Mouse (Mus musculus) natural killer cell, adult 2 months (primary cell): Measurements from ENCODE around the gene Bok.
"Not testable (repeated sequence)": the region's sequence is repeated elsewhere in the genome, so short reads cannot be mapped to it uniquely, and the experiment has no call there.

Experiments
- DNase-seq, 2 experiments: peaks; one replicate each; pipeline ENCODE4 v3.0.0; 2022; ENCODE audit warnings: low spot score in 2 of 2

Gene Bok

DNA sequence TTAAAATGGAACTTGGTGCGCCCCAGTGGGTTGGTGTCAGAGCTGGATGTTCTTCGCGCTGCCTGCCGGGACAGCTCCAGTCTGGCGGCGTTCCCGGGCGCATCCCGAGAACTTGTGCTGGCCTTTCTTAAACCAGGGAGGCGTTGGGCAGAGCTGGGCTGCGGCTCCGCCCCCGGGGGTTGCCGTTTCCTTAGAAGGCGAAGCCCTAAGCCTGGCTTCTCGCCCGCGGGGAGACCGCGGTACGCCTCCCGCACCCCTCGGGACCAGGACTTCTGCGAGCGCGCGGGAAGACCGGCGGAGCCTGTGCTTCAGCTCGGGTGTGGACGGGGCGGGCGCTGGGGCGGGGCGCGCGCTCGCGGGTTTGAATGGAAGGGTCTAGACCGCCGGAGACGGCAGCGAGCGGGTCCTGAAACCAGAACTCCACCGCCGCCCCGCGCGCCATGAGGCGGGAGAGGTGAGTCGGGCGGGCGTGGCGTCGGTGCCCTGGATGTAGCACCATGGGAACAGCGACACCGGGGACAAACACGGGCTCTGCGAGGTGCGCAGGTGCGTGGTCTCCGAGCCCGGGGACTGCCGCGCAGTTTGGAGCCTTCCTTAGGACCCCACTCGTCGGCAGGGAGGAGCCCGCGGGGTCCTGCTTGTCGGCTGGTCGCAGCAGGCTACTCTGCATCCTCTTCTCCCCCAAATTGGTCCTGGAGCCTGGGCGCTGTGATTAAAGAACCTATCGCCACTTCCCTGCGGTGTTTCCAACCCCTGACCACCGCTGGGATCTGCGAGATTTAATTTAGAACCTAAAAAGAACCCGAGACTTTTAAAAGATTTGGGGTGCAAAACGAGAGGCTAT is at the start of gene Bok:
Gene Bok, plus strand, starts transcription at position 260 of the 844 bp plus-strand sequence.
- DNase-seq, result no peak

DNA sequence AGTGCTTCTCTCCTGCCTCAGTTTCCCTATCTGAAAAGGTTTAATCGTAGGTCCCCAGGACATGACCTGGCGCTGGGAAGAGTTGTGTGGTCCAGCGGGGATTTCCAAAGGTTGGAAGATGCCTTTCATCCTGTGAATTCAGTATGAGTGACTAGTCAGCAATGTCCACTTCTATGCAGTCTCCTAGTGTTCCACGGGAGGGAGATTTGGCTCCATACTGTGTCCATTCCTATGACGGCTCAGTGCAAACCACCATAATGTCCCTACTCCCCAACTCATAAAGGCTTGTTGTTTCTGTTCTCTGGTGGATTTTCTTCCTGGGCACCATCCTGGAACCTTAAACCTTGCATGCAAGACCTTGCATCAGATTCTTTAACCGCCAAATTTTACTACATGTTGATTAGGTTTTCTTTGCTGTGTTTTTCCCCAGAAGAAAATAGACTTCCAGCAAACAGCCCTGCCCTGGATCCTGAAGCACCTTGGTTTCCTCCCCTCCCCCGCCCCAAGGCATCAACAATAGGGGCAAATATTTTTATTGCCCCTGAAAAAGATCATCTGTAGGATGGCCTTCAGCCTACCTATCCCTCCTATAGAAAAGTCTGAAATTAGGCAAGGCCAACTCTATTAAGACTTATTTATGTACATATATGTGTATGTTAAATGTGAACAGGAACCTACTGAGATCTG is 49.1 kb upstream of the Bok start:
- DNase-seq, result no peak

DNA sequence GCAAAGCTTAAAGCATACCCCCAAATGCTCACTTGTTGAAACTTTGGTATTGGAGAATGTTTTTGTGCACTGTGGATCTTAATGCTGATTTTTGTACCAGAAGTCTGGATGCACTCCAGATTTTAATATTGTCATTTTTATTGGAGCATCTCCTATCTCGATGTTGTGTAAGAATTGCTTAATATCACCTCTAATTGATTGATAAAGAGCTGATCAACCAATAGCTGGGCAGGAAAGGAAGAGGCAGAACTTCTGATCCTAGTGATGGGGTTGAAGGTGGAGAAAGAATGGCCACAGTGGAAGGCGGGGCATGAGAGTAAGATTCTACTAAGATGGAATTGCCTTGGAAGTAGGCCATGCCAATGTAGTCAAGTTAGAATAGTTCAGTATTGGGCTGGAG is 43.5 kb upstream of the Bok start:
- DNase-seq, result no peak

DNA sequence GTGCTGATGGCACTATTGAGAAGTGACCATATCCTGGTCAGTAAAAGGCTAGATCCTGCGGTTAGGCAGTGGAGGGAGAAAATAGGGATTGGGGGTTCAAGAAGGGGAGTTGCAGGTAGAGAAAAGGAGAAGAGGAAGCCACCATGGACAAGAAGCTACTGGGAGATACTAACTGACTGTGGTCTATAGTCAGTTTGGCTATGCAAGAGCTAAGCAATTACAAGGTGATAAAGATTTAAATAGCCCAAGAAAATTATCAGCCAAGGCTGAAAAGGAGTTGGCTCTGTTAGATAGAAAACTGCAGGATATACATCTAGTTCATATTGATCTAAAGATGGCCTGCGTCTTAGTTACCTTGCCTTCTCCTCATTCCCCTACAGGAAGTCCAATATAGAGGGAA is 42.8 kb upstream of the Bok start:
- DNase-seq, result no peak

DNA sequence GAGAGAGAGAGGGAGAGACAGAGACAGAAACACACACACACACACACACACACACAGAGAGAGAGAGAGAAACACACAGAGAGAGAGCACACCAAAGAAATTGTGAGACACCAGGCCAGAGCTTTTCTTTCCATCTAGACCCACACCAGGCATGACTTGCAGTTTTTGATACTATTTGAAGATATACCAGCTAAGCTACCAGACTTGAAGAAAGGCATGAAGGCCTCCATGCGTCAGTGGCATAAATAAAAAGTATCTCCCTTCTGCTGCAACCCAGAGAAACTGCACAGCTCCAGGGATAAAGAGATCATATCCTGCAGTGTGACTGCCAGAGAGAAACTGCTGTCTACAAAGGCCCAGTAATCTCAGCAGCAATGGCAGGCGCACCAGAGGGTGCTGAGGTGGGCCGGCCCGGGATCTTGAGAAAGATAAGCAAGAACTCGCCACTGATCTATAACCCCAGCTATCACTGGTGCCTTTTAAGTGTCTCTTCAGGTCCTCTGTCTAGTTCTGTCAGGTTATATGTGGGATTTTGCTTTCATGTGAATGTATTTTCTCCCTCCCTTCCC is 35.8 kb upstream of the Bok start:
- DNase-seq, result no peak

DNA sequence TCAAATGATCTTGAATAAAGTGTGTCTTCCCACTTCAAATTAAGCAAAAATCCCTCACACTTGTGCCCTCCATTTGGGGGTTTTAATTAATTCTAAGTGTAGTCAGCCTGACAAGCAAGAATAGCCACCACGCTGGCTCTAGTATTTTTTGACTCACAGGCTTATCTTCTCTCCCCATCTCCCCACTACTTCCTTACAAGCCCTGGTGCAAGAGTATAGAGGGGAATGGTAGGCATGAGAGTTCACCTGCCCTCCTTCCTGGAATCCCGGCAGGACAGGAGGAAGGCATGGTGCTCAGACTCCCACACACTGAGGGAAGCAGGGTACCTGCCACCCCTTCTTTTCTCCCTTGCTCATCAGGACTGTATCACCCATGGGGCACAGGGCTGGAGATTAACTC is 31.2 kb upstream of the Bok start:
- no peak for DNase-seq

DNA sequence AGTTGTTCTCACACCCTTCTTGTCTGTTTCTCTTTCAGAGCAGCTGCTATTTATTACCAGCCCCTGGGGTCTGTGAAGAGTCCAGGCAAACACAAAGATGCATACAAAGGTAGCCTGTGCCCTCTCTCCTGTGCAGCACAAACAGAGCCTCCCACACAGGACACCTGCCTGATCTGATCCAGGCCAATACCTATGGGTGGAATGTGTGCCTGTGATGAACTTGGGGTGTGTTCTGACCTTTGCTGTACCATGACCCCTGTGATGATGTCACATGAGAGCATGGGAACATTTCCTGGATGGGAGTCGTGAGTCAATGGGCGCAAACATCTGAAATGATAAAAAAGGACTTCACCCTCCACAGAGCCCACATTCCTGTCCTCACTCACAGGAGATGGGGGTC is 30.7 kb upstream of the Bok start:
- DNase-seq, result no peak

DNA sequence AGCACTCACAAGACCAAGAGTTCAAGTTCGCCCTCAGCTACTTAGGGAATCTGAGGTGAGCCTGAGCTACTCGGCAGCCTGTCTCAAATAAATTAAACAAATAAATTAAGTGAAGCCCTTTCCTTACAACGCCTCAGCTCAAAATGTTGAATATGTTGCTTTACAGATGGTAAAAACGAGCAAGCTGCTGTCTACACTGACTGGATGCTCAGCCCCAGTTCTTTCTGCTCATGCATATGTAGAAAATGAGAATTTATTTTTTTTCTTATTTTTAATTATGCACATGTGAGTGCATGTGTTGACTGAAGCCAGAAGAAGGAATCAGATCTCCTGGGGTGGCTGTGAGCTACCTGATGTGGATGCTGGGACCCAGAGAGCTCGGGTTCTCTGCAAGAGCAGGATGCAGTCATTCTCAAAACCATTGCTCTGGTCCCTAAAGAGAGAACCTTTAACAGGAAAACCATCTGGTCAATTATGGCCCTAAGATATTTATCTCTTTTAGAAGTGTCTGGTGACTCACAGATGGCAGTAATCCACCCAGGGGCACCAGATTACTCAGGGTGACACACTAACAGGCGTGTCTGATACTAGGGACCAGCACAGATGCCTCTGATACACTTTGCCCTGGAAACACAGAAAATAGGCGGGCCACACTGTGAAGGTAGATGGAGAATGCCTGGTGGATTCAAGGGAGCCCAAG is 29.0 kb upstream of the Bok start:
- no peak for DNase-seq

DNA sequence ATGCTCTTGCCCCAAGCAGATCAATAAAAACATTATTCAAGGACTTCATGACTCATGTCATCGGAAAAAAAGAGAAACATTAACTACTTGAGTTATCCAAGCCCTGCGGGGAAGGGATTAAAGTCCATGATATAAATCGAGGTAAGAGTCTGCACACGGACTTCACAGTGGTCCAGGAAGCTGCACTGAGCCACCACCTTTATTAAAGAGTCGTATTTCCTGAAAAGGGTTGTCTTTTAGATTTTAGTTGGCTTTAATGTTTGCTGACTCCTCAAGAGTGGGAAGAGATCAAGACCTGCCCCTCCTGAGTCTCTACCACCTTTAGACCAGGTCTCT is 28.5 kb upstream of the Bok start:
- DNase-seq, result no peak

DNA sequence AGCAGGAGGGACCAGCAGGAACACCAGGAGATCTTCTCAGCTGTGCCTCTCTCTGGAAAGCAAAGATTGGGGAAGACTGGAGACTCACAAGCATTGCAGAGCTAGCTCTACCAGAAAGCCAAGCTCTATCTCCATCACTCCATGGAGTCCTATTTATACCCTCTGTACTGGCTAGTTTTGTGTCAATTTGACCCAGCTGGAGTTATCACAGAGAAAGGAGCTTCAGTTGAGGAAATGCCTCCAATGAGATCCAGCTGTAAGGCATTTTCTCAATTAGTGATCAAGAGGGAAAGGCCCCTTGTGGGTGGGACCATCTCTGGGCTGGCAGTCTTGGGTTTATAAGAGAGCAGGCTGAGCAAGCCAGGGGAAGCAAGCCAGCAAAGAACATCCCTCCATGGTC is 26.9 kb upstream of the Bok start, which contains the start of gene Stk25:
Gene Stk25, minus strand, starts transcription at position 101 of the 400 bp plus-strand sequence.
- DNase-seq, result not testable (repeated sequence)

DNA sequence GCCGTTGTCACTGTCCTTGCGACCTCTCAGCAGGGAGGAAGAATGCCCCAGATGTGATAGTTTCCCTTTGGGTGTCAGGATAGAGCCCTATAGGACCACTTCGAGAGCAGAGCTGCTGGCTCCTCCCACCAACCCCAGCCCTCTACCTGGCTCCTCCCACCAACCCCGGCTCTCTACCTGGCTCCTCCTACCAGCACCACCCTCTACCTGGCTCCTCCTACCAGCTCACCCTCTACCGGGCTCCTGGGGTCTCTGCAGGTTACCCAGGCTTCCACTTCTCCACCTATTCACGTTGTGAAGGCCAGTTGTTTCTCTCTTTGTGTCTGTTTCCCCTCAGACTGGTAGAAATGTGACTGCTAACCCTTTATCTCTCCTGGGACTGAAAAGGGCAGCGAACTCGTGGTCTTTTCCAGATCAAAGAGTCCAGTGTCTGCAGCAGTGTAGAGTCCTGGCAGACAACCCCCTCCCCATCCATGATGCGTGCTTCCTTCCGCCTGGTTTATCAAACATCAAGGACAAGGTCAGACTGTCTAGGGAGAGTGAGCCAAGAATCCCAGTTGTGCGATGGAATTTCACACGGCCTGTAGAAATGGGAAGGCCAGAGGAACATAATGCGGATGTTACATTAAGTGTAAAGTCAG is 17.6 kb upstream of the Bok start:
- DNase-seq, result peak; percentile 38 to 66

DNA sequence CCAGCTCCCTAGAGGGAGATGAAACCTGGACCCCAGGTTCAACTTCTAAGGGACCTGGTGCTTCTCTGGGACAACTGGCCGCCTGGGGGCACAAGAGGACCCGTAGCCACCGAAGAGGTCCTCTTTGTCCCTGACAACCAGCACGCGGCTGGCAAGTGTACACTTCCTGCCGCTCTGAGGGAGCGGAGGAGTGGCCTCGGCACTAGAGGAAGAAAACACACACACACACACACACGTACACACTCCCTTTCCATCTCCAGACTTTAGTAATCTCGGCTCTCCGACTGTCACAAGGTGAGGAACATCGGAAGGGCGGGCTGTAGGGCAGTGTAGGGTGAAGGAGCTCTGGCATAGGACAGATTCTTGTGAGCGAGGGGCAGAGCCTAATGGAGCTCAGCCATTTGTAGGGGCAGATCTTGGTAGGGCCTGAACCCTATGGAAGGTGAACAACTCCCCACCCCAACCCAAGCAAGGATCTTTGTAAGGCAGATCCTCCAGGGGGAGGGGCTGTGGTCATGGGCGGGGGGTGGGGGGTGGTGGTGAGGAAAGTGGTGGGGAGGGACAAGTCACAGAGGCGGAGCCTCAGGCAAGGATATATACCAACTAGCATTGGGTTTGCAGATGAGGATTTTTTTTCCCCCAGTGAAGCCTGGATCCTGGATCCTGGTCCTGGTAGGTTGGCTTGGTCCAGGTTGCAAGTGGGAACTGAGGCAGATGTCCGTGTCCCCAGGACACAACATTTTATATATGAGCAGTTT is 16.5 kb upstream of the Bok start:
- peak; percentile 63 to 76 for DNase-seq

DNA sequence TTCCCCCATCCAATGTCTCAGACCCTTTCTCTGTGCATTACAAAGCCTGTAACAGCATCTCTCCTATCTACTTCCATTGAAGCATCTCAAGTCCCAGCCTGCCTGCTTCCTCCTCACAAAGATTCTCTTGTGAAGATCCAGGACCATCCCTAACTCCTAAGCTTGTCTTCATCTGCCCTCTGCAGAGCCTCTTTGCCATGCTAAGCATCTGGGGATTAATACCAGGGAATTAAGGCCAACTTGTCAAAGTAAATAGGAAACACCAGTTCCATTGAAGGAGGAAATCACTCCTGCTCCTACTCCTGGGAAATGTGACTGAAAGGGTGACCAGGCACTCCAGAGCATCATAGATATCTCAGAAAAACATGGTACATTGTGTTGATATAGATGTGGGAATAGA is 15.5 kb upstream of the Bok start:
- no peak for DNase-seq

DNA sequence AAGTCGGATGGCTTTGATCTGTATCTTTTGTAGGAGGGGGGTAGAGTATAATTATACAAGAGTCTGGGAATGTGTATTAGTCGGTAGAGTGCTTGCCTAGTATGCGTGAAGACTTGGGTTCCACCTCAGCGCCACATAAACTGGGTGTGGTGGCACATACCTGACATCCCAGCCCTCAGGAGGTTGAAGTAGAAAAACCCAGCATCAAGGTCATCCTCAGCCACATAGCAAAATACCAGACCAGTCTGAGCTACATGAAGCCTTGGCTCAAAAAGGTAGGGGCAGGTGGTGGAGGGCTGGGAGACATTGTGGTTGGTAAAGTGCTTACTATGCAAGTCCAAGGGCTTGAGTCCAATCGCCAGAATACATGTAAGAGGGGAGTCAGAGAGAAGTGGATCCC is 12.8 kb upstream of the Bok start:
- no peak for DNase-seq

DNA sequence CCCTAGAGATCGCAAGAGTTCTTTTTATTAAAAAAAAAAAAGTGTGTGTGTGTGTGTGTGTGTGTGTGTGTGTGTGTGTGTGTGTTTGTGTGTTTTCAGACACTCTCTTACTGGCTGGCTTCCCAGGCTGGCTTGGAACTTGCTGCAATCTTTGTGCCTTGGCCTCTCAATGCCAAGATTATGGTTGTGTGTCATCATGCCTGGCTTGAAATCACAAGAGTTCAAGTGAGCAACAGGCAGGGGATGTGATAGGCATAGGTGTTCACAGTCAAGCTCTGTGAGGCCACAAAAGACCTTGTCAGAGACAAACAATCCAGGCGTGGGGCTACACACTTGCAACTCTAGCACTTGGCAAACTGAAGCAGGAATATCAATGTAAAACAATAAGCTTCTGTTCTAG is 7.1 kb upstream of the Bok start:
- DNase-seq, result no peak

DNA sequence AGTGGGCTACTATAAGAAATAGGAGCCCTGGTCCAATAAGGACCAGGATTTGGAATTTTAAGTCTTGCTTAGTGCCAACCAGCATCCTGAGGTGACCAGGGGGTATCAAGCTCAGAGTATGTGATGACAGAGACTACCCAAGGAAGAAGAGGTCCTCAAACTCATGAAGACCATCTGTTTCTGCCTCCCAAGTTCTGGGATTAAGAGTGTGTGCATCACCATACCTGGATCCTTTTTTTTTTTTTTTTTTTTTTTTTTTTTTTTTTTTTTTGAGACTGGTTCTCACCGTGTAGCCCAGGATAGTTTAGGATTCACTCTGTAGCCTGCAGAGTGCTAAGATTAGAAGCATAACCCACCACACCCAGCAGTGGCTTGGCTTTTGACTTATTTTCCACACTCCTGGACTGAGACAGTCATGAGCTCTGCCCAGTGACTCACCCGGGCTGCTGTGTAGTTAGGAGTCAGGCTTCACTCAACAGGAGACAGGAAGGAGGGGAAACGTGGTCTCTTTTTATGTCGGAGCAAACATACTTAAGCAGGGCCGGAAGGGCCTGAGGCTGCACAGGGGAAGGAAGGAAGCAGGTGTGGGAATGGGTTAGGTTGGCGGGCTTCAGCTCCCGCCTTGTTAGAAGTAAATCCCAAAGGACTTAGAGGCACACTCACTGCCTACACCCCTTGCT is 5.4 kb upstream of the Bok start:
- DNase-seq, result no peak

DNA sequence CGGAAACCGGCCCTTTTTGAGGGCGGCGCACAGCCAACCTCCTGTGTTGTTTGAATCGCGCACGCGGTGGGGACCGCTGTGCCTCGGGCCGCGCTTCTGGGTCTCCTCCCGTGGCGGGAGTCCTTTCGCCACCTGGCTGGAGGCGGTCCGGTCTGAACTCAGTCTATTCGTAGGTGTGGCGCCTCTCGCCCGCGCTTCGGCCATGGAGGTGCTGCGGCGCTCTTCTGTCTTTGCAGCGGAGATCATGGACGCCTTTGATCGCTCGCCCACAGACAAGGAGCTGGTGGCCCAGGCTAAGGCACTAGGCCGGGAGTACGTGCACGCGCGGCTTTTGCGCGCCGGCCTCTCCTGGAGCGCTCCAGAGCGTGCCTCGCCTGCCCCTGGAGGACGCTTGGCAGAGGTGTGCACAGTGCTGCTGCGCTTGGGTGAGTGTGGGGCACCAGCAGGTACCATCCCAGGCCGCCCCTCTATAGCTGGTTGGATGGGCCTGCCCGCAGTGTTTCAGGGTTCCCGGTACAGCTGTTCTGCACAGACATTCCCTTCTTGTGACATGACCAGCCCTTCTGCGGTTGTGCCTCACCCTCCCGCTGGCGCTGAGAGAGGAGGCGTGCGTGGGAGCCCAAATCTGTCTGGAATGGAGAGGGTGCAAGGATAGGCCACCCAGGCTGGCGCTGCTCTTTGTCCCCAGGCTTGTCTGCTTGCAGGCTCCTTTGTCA is 943 bp downstream of the Bok start:
- DNase-seq, result no peak

DNA sequence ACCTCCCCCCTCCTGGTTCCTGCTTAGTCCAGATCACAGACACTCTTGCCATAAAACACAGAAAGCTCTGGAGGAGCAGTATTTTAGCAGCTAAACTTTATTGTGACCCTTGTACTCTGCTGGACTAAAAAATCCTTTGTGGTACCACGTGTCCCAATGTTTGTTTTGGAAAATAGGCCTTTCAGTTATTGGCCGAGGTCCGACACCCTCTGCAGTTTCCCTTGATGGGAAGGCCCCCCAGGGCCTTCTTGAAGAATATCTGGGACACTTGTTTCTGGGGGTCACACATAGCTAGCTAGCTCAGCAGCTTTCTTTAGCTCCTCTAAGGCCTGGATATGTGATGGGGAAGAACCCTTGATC is 1.5 kb downstream of the Bok start:
- no peak for DNase-seq

DNA sequence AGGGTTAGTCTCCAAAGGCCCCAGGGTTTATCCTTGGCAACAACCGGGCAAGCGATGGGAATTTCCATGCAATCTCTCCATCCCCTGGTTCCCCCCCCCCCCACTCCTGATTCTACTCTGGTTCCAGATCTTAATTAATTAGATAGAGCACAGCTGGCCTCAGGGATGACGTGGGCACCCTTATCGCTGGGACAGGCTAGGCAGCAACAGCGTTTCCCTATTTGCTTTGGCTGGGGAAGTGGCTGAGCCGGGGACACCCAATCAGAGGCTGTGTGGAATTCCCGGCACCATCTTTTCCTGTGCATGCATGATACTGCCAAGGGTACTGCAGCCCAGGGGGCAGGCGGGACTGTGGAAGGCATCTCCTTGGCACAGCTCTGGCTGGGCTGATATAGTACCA is 2.7 kb downstream of the Bok start:
- no peak for DNase-seq

DNA sequence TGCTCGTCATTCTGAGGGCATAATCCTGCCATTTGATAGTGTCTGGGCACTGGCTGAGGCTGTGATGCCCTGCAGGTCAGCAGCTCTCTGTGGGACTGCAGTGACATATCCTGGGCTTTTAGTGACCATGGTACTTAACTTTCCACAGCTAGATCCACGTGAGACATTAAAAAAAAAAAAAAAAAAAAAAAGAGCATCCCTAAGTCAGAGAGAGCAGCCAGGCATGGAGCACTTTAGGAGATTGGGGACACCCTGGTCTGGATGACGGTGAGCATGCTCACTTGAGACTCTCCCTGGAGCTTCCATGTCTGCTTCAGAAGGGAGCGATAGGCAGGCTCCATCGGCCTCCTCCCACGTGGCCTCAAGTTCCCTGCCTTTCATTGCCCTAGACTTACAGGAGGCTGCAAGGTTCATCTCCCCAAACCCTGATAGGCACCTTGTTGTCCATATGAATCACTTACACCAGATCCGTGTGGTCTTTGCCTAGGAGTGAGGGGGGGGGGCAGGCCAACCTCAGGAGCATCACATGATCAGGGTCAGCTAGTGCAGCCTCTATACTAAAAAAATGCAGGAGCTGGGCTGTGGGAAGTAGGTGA is 4.5 kb downstream of the Bok start:
- DNase-seq, result no peak
